Mouse (Mus musculus) gastrocnemius, postnatal 36 days (tissue): ENCODE data around the gene Gm7534. TPM values are rescaled to one million over a fixed set of nuclear protein-coding genes. Genes with fewer than 3 reads are reported as not detected.

ENCODE experiments used
- DNase-seq, 2 experiments: peaks; one replicate each; pipeline ENCODE4 v3.0.0; 2022
- intact Hi-C: fragments of 180-260 bp; cut with DNase I; formaldehyde crosslinking; loops from one replicate; pipeline ENCODE4 v1.15.1; 2025
- long read RNA-seq, 2 experiments: library from polyadenylated mRNA; stranded (forward); transcript quantifications; one replicate each; pipeline ENCODE4 v2.0.0; 2021
- total RNA-seq, 2 experiments: library from RNA; stranded (reverse); gene quantifications; 2 replicates each; pipeline ENCODE4 v1.2.3; 2021

Gm7534 gene
- not detected for total RNA-seq
- long read RNA-seq, experiment 1, result 0 reads
- long read RNA-seq, experiment 2, result 0 reads

DNA sequence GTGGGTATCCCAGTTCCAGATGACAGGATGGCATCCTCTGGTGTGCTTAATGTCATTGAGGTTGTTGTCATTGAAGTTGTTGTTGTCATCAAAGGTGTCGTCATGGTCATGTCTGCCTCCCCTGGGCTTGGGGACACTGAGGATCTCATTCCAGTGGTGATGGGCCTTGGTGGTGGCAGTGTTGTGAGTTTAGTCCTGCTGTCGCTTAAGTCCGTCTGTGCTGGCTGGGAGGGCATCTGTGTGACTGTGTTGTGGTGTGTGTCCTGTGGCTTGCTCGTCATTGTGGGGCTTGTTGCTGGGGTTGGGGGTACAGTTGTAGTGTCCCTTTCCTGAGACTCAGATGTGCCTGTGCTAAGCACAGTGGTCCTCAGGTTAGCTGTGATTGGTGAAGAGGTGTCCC lies at the start of gene Gm7534:
Gm7534 (minus strand) TSS at position 101 of the 400 bp plus-strand sequence.
- intact Hi-C loops, result no loop called here
- no peak for DNase-seq

GRCm38 (mm10) chr4:134252131-134252910 lies 49.5 kb upstream of the Gm7534 start:
- no peak for DNase-seq
- intact Hi-C loops, result loop anchor here (5.0 kb wide), 1 partner anchor 225 kb away; no protein-coding TSS in a partner anchor

GRCm38 (mm10) chr4:134251241-134252130 lies 48.7 kb upstream of the Gm7534 start:
- intact Hi-C loops, result loop anchor here (2.0 to 5.0 kb wide), 2 partner anchors 39 to 226 kb away; no protein-coding TSS in a partner anchor
- DNase-seq, result no peak

GRCm38 (mm10) chr4:134250930-134251240 lies 48.1 kb upstream of the Gm7534 start:
- intact Hi-C loops, result loop anchor here (2.0 to 5.0 kb wide), 2 partner anchors 40 to 226 kb away; no protein-coding TSS in a partner anchor
- DNase-seq, result no peak

DNA sequence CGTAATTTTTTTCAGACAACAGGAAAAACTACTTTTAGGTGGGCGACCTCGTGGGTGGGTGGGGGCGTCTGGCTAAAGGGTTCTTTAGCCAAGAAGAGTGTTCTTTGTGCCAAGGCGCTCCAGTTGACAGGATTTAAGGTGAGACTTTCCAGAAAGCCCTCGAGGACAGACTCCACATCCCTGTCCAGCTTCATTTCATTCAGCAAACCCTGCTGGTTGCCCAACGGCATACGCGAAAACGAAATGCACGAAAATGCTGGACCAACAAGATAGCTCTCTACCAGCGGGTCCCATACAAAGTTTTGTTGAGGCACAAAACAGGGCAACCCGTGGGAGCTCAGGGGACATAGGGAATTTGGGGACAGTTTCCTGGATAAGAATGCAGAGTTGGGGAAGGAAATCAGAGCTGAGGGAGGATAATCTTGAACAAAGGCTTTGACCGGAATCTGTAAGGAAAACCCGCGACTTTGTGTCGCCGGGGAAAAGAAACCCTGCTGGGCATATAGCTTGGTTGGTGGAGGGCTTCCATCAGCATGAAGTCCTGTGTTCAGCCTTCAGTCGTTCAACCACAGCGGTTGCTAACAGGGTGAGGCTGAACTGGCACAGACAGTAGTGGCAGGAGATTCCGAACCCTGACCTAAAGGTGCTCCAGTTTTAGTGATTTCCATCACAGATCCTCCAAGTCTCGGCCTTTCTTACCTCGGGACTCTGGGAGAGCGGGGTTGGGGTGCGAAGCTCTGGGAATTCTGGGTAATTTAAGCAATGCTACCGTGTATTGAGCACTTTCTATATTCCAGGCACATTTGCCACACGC lies 47.5 kb upstream of the Gm7534 start:
- intact Hi-C loops, result loop anchor here (2.0 to 5.0 kb wide), 2 partner anchors 40 to 227 kb away; no protein-coding TSS in a partner anchor
- DNase-seq, result no peak

- DNase-seq, result peak; percentile 66 to 67
Measured at GRCm38 (mm10) chr4:134249651-134250050, 46.8 kb upstream of the Gm7534 start.

GRCm38 (mm10) chr4:134246719-134247258 lies 44.0 kb upstream of the Gm7534 start, which contains the start of gene Gm30191:
TSS of gene Gm30191 (plus strand) at chr4:134246935.
- intact Hi-C loops, result loop anchor here (5.0 kb wide), 2 partner anchors 59 to 126 kb away; partner anchors contain the start of gene Cep85
- DNase-seq, result no peak

More at GRCm38 (mm10) chr4:134249651-134250050, 46.8 kb upstream of the Gm7534 start:
- intact Hi-C loops, result loop anchor here (2.0 to 5.0 kb wide), 4 partner anchors 41 to 228 kb away; partner anchors contain the start of gene Cep85

DNA sequence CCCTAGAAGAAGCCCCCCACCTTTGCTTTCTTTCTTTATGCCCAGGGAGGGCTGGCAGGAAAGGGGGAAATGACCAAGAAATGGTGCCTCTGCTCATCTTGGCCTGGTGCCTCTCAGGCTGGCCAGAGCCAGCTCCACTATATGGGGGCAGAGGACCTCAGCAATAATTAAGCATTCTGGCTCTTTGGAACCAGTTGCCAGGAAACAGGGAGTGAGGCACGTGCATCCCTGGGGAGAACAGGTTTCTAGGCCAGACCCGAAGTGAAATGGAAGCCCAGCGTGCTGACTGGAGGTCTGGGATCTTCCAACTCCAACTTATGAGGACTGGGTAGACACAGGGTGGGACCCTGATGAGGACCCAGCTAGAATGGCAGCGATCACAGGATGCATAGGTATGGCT lies 43.5 kb upstream of the Gm7534 start:
- intact Hi-C loops, result loop anchor here (5.0 kb wide), 2 partner anchors 59 to 126 kb away; partner anchors contain the start of gene Cep85
- DNase-seq, result no peak

DNA sequence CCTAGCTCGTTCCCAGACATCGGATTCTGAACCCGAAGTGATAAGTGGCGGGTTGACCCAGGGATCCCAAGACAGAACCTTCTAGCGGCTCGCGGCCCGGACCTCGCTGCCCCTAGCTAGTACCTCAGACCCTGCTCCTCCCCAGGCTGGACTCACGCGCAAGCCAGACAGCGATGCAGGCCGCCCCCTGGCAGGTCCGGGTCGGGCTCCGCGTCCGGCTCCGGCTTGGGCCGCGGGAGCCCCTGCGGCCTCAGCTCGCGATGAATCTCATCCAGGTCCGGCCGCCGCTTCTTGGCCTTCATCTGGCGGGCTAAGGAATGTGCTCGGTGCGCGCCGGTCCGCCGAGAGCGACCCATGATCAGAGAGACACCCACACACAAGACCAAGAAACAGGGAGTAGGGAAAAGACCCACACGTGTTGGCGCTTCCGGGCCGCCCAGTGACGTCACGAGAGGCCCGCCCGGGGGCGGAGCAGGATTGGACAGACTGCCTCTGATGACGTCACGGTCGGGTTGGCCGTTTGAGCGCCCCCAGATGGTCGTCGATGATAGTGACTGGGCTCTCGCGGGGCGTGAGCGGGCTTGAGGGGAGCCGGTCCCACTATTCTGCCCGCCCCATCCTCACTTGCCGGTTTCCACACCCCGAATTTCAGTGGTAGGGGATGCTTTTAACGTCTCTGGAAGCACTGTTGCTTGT lies 42.5 kb upstream of the Gm7534 start, which contains the start of gene Zfp593:
Zfp593 (minus strand) TSS at position 445 of the 696 bp plus-strand sequence.
- intact Hi-C loops, result loop anchor here (5.0 kb wide), 2 partner anchors 58 to 127 kb away; partner anchors contain the start of gene Cep85
- peak; percentile 92 to 93 for DNase-seq

DNA sequence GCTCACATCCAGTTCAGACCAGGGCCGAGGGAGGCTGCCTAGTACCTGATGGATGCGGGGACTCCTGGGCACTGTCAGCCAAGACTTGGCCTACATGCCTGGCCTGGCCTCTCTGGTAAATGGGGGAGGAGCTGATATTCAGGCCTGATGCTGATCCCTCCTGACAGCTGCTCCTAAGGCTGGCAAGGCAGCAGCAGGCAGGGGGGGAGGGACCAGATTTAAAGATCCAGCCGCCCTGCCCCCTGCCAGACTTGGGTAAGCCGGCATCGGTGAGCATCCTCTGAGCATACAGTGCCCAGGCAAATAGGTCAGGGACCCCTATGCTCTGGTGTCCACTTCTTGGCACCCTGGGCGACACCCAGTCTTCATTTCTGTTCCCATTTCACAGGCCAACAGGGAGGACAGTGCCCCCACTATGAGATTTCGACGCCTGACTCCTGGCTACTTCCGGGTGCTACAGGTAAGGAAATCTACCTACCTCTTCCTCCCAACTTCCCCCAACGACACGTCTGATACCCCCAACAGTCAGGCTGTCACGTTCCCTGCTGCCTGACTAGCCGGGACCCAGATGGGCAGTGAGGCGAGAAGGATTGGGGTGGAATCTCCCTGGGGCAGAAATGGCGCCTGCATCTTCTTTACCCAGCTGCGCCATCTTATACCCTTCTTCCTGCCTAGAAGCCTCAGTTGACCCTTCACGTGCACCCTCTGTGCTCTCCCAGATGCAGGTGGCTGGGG lies 40.9 kb upstream of the Gm7534 start, which contains the start of gene E130218I03Rik:
E130218I03Rik (plus strand) TSS at position 147 of the 735 bp plus-strand sequence.
- intact Hi-C loops, result no loop called here
- DNase-seq, result peak in 1 of 2 experiments; percentile 4

GRCm38 (mm10) chr4:134238686-134239085 lies 35.9 kb upstream of the Gm7534 start:
- intact Hi-C loops, result no loop called here
- DNase-seq, result no peak

- DNase-seq, result peak; percentile 67 to 77
Measured at GRCm38 (mm10) chr4:134238279-134238651, 35.5 kb upstream of the Gm7534 start, which contains the start of gene Cnksr1. TSS of gene Cnksr1 (minus strand) at chr4:134238399.

GRCm38 (mm10) chr4:134237582-134238278 lies 34.9 kb upstream of the Gm7534 start:
- no peak for DNase-seq

More at GRCm38 (mm10) chr4:134238279-134238651, 35.5 kb upstream of the Gm7534 start, which contains the start of gene Cnksr1:
- intact Hi-C loops, result no loop called here

DNA sequence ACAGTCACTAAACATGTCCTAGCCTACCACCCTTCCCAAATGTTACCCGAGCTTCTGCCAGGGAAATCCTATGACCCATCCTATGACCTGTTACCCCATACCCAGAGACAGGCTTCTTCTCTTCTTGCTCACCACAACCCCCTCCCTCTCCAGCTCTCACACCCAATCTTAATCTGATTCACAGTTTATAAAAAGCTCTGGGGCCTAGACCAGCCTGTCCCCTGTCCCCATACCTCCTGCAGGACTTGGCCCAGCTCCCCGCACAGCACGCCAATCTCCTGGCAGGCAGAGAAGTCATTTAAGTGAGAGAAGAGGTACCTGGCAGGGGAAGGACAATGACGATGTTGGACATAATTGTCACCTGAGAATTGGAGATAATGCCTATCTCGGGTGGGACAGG lies 32.1 kb upstream of the Gm7534 start:
- intact Hi-C loops, result no loop called here
- peak in 1 of 2 experiments; percentile 44 for DNase-seq

More at GRCm38 (mm10) chr4:134237582-134238278, 34.9 kb upstream of the Gm7534 start:
- intact Hi-C loops, result no loop called here

- no peak for DNase-seq
- intact Hi-C loops, result no loop called here
Measured at GRCm38 (mm10) chr4:134230431-134230830, 27.6 kb upstream of the Gm7534 start.

DNA sequence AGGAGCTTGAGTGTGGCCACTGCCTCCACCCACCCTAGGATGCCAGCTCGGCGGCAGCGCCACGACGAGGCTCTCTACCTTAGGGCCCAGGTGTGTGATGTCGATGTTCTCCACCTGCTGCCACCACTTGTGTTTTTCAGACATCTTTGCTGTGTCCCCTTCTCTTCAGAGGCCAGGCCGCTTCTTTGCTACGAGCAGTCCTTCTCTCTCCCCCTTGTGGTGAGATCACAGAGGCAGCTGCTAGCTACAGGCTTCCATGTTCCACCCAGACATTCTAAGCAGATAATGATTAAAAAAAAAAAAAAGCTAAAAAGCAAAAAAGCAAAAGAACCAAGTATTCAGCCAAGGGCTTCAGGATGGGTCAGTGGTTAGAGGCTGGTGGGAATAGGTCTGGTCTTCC lies 24.4 kb upstream of the Gm7534 start, which contains the start of gene Catsper4:
Catsper4 (minus strand) TSS at position 190 of the 400 bp plus-strand sequence.
- intact Hi-C loops, result no loop called here

More for the DNA sequence above, 24.4 kb upstream of the Gm7534 start, which contains the start of gene Catsper4:
- no peak for DNase-seq
